Mouse (Mus musculus): ENCODE measurements at regions not wholly inside any gene's neighbourhood (a gene's known extent, or its start where the extent isn't known, plus 50 kb on each side); places are given as distances from the start of the nearest gene placed in this dataset.

DNA sequence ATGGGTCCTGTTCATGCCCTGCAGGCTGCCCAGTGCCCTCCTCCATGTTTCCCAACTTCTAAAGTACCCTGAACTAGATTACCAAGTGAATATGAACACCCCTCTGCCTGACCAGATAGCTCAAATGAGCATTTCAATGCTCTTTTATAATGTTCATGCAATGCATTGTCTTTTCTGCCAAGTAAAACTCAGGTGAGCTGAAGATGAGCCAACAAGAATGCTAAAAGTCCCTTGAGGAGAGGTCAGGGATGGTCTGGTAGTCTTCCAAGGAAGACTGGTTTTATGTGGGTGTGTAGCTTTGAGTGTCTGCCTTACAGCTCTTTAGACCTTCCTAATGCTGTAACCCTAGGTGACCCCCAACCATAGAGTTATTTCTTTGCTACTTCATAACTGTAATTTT, 58.0 kb upstream of the Abca12 start:
- no peak overlapping the region for H3K4me2 ChIP-seq (ENCODE audit: low read length)
- no peaks in the 10 kb centered on the region for H3K4me1 ChIP-seq (ENCODE audit: control insufficient read depth, insufficient read depth, low read length)
- no peak overlapping the region for H3K9ac ChIP-seq (ENCODE audit: low read length)
- no peaks in the 10 kb centered on the region for H3K27me3 ChIP-seq (replicated peaks; ENCODE audit: control insufficient read depth, insufficient read depth, low read length)
- H3K4me3 ChIP-seq (ENCODE audit: low read depth, low read length), result no peak overlapping the region
- H3K36me3 ChIP-seq (ENCODE audit: control insufficient read depth, insufficient read depth, low read length), result no peaks in the 10 kb centered on the region
- H3K27ac ChIP-seq (ENCODE audit: low read depth, low read length), result no peak overlapping the region
- no peaks in the 10 kb centered on the region; the same call in 1 of the 2 replicates for H3K9me3 ChIP-seq (replicated peaks; ENCODE audit: control insufficient read depth, low read length)
- DNase-seq (ENCODE audit: low spot score) (no peak), ATAC-seq (no peak)

DNA sequence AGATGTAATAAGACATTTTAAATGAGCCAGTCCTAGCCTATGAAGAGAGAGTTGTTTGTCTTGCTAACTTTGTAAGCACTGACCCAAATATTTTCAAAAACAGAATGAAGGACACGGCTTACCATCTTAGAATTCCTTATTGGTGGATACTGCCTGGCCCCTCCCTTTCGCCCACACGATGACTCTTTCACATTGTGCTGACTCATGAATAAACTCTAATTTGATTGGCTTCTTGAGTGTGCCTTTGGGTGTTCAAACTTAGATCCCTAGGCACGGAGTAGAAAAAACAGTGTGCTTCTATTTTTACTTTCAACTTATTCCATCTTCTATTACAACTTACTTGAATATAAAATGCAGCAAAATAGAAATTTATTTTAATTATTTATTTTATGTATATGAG, 68.4 kb upstream of the Abca12 start:
- Histone ChIP-seq H3K27ac (ENCODE audit: low read depth, low read length) (no peak overlapping the region), H3K9ac (ENCODE audit: low read length) (no peak overlapping the region), H3K36me3 (ENCODE audit: control insufficient read depth, insufficient read depth, low read length) (no peaks in the 10 kb centered on the region), H3K4me1 (ENCODE audit: control insufficient read depth, insufficient read depth, low read length) (no peaks in the 10 kb centered on the region), H3K4me3 (ENCODE audit: low read depth, low read length) (no peak overlapping the region), H3K9me3 (replicated peaks; ENCODE audit: control insufficient read depth, low read length) (no peaks in the 10 kb centered on the region), H3K4me2 (ENCODE audit: low read length) (no peak overlapping the region), H3K27me3 (replicated peaks; ENCODE audit: control insufficient read depth, insufficient read depth, low read length) (no peaks in the 10 kb centered on the region)
- WGBS, result 92% methylated on average over 4 of the region's 4 CpGs
- no peak for ATAC-seq
- DNase-seq (ENCODE audit: low spot score), result no peak

DNA sequence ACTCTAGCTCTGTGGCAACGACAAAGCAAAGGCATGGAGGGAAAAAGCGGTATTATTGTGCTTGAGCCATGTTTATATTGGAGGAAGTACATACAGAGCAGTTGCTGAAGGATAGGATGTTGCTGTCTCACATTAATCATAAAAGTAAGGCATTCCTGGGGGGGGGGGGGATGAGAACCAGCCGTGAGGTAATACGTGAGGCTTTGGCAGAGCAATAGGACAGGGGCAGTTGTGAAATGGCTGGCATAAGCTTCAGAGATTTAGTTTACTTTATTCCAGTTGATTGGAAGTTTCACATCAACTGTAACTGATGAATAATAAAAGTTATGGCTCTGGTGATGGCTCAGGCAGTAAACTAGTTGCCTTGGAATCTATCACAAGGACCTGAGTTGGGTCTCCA, 62.4 kb upstream of the Atic start:
- DNase-seq (ENCODE audit: low spot score) (no peak), ATAC-seq (no peak)
- no peaks in the 10 kb centered on the region for H3K9me3 ChIP-seq (replicated peaks; ENCODE audit: control insufficient read depth, low read length)
- 93% methylated on average over 4 of the region's 4 CpGs for WGBS
- no peak overlapping the region for H3K27ac ChIP-seq (ENCODE audit: low read depth, low read length)
- H3K36me3 ChIP-seq (ENCODE audit: control insufficient read depth, insufficient read depth, low read length), result no peaks in the 10 kb centered on the region
- H3K9ac ChIP-seq (ENCODE audit: low read length), result no peak overlapping the region
- H3K27me3 ChIP-seq (replicated peaks; ENCODE audit: control insufficient read depth, insufficient read depth, low read length), result no peaks in the 10 kb centered on the region
- no peak overlapping the region for H3K4me3 ChIP-seq (ENCODE audit: low read depth, low read length)
- H3K4me1 ChIP-seq (ENCODE audit: control insufficient read depth, insufficient read depth, low read length), result no peaks in the 10 kb centered on the region
- no peak overlapping the region for H3K4me2 ChIP-seq (ENCODE audit: low read length)

DNA sequence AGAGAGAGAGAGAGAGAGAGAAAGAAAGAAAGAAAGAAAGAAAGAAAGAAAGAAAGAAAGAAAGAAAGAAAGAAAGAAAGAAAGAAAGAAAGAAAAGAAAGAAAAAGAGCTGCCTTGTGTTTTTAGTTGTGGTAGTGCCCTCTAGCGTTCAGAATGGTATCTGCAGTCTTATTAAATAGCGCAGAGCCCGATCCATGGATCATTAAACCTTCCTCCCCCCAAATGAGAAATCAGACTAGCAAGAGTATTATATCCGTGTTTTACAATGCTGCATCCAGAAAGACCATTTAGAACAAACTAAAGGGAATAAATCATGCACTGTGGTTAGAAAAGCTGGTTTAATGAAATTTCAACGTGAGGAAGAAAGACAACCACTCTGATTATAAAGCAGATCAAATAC, 51.1 kb upstream of the Atic start:
- Histone ChIP-seq H3K9me3 (replicated peaks; ENCODE audit: control insufficient read depth, low read length) (no peaks in the 10 kb centered on the region), H3K27me3 (replicated peaks; ENCODE audit: control insufficient read depth, insufficient read depth, low read length) (no peaks in the 10 kb centered on the region), H3K4me2 (ENCODE audit: low read length) (no peak overlapping the region), H3K36me3 (ENCODE audit: control insufficient read depth, insufficient read depth, low read length) (no peaks in the 10 kb centered on the region), H3K4me3 (ENCODE audit: low read depth, low read length) (no peak overlapping the region), H3K4me1 (ENCODE audit: control insufficient read depth, insufficient read depth, low read length) (peaks cover 4% of the 10 kb centered on the region; the same call in 1 of the 2 replicates), H3K9ac (ENCODE audit: low read length) (no peak overlapping the region), H3K27ac (ENCODE audit: low read depth, low read length) (no peak overlapping the region)
- WGBS, result 6% methylated on average over 5 of the region's 5 CpGs
- ATAC-seq, result no peak
- DNase-seq (ENCODE audit: low spot score), result peak; percentile 72

DNA sequence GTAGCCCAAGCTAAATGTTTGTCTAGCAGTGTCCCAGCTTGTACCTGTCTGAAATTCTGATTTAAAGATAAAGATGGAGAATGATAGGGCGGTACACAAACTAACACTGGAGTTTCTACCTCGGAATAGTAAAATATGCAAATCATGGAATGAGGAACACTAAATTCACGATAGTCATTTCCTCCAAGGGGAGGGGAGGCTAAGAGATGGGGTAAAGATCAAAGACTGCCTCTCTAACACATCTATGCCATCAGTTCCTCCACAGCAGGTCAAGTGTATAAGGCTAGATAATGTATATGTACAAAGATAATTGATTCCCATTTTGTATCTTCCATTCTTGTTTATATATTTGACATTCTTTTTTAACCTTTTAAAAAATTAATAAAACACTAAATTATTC, 50.4 kb upstream of the Atic start:
- H3K9me3 ChIP-seq (replicated peaks; ENCODE audit: control insufficient read depth, low read length), result no peaks in the 10 kb centered on the region
- H3K9ac ChIP-seq (ENCODE audit: low read length), result no peak overlapping the region
- no peak overlapping the region for H3K4me2 ChIP-seq (ENCODE audit: low read length)
- no peaks in the 10 kb centered on the region for H3K27me3 ChIP-seq (replicated peaks; ENCODE audit: control insufficient read depth, insufficient read depth, low read length)
- H3K36me3 ChIP-seq (ENCODE audit: control insufficient read depth, insufficient read depth, low read length), result no peaks in the 10 kb centered on the region
- H3K4me1 ChIP-seq (ENCODE audit: control insufficient read depth, insufficient read depth, low read length), result peaks cover 4% of the 10 kb centered on the region; the same call in 1 of the 2 replicates
- DNase-seq (ENCODE audit: low spot score) (peak; percentile 6), ATAC-seq (no peak)
- WGBS, result 48% methylated on average over 3 of the region's 3 CpGs
- H3K4me3 ChIP-seq (ENCODE audit: low read depth, low read length), result no peak overlapping the region
- no peak overlapping the region for H3K27ac ChIP-seq (ENCODE audit: low read depth, low read length)

All from forebrain, embryonic 14.5 days (tissue).